Mouse (Mus musculus) brain, adult 10 weeks (tissue): ENCODE results near the gene Nup107. TPM values are rescaled to one million over a fixed set of nuclear protein-coding genes. Genes with fewer than 3 reads are reported as not detected.

Experiments
- polyA plus RNA-seq: library from polyadenylated mRNA; stranded (reverse); fragments of 350-450 nt; fragmentation: Illumina TruSeq; extraction: RNeasy Lipid Tissue Mini Kit (QIAGEN cat#74804); gene quantifications from one replicate; pipeline ENCODE4 v1.2.3, GENCODE M21; 2015; ENCODE audit warnings: low read depth, low replicate concordance

Nup107 gene
- 12.8 TPM for polyA plus RNA-seq

DNA sequence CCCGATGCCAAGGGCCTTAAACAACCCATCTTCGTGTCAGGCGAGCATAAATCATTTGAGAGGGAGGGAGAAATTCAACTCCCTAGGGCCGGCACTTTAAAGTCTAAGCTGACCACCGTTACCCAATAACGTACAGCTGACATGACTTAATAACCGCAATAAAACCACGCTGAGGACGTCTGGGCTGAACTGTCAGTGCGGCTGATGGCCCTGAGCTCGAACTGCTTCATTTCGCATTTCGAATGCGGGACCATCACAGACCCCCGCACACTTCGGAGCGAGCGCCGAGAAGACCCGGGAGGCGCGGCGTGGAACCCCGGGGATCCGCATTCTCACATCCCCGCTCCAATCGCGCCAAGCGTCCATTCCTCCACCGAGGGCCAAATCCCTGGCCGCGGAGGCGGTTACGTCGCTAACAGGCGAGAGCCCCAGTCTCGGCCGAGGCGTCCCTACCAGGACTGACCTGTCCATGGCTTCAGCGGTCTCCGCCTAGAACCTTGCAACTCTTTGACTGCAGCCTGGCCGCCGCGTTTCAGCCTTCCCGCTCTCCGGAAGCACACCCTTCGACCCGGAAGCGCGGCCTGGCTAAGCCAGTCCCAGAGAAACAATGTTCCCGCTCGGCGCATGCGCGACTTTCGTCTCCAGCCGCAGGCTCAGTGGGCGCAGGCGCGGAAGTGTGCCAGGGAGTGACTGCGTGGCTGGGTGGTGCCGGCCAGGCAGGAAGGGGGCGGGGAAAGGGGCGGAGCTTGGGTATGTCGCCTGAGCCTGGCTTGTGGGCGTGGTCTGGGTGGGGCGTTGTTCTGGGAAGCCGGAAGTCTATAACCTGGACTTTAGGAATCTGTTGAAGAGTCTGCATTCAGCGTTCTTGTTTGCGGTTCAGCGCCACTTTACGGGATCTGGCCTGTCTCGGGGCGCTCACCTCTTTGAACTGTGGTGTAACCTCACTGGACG lies at the start of gene Nup107:
Nup107 (minus strand) TSS at position 565 of the 951 bp plus-strand sequence.

DNA sequence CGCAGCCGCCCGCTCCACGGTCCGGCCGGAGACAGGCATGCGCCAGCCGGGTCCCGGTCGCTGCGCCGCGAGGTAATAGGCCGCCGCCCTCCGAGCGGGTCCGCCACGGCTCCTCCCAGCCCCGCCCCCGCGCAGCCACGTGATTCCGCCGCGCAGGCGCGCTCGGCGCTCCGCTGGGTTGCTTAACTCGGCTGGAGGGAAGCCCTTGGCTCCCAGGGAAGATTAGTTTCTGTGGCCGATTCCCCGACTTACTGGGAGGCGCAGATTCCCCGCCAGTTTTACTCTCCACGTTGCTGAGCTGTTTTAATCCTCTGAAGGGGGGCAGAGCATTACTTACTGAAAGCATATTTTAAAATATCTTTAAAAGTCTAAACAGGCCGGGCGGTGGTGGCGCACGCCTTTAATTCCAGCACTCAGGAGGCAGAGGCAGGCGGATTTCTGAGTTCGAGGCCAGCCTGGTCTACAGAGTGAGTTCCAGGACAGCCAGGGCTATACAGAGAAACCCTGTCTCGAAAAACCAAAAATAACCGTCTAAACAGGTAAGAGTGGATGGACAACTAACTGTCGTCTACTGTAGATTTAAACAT lies 46.1 kb downstream of the Nup107 start, which contains the start of gene Slc35e3:
Slc35e3 (minus strand) TSS at position 69 of the 587 bp plus-strand sequence.

DNA sequence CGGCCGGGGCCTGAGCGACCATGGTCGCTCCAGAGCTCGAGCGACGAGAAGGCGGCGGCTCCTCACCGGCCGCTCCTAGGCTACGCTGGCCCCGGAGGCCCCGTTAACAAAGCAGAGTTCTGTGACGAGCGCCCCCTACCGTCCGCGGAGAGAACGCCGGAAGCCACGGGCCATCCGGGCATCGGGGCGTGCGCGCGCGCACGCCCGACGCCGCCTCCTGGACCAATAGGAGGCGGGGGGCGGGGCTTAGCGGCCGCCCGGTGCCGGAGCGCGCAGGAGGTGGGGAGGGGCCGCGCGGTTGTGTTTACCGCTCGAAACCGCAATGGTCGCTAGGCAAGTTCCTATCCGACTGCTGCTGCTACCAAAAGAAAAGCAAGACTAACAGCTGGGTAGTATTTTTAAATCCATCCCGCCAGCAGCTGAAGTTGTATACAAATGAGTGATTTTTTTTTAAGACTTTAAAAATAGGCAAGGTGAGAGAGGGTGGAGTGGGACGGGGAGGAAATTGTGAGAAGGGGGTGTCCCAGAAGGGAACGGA lies 81.8 kb downstream of the Nup107 start, which contains the start of gene Mdm2:
Mdm2 (minus strand) TSS at position 155 of the 538 bp plus-strand sequence.

Other genes starting within 250 kb of the Nup107 start
- gene Cpm, start 163.2 kb downstream of the Nup107 start, polyA plus RNA-seq, result 6.1 TPM
- 48.7 TPM for gene Mdm2, start 81.9 kb downstream of the Nup107 start, polyA plus RNA-seq
- 25.4 TPM for gene Slc35e3, start 46.3 kb downstream of the Nup107 start, polyA plus RNA-seq
- gene Rap1b, start 53.3 kb upstream of the Nup107 start, polyA plus RNA-seq, result 80.0 TPM